Mouse (Mus musculus): Measurements from ENCODE around the gene Phf6.
"Not testable (repeated sequence)": the region's sequence is repeated elsewhere in the genome, so short reads cannot be mapped to it uniquely, and the experiment has no call there.

Gene Phf6

GRCm38 (mm10) chrX:52978576-52978975 lies 66.5 kb downstream of the Phf6 start:
- no peak for DNase-seq (ENCODE audit: low read depth, low spot score)

- DNase-seq (ENCODE audit: low read depth, low spot score) = no peak
Observed at GRCm38 (mm10) chrX:52981378-52981777, 69.3 kb downstream of the Phf6 start.

- peak; percentile 57 for DNase-seq (ENCODE audit: low read depth, low spot score)
Observed at GRCm38 (mm10) chrX:52987905-52988783, 76.1 kb downstream of the Phf6 start, which contains the start of gene Hprt. Gene Hprt, plus strand, starts transcription at chrX:52988137.

- DNase-seq (ENCODE audit: low read depth, low spot score) = not testable (repeated sequence)
Observed at GRCm38 (mm10) chrX:52994726-52995125, 82.7 kb downstream of the Phf6 start.

- not testable (repeated sequence) for DNase-seq (ENCODE audit: low read depth, low spot score)
Observed at GRCm38 (mm10) chrX:53004887-53005286, 92.8 kb downstream of the Phf6 start.

- DNase-seq (ENCODE audit: low read depth, low spot score) = no peak
Observed at GRCm38 (mm10) chrX:53006062-53006461, 94.0 kb downstream of the Phf6 start.
